Mouse (Mus musculus) cerebellum, postnatal 25 days (tissue): ENCODE measurements around the gene Olr1.

Source experiments
- DNase-seq, 2 experiments: peaks; one replicate each; pipeline ENCODE4 v3.0.0; 2021; ENCODE audit warnings: mixed read lengths in 2 of 2

The Olr1 gene

DNA sequence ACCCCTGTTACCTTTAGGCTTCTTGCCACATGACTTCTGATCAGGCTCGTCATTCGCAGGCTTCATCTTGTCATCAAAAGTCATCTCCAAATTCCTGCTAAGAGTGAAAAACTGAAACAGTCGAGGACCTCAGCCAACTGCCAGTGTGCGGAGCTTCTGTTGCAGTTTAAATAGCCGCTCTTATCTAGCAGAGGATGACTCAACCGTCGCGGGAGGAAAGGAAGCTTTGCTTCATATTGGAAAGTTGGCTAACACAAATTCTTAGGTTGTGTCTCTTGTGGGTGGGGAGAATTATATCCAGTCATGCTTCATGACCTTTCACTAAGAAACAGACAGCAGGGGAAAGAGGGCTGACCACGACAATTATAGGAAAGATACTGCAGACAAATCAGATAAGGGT, at the start of gene Olr1:
TSS of gene Olr1 (minus strand) at position 142 of the 400 bp plus-strand sequence.
- DNase-seq = no peak

DNA sequence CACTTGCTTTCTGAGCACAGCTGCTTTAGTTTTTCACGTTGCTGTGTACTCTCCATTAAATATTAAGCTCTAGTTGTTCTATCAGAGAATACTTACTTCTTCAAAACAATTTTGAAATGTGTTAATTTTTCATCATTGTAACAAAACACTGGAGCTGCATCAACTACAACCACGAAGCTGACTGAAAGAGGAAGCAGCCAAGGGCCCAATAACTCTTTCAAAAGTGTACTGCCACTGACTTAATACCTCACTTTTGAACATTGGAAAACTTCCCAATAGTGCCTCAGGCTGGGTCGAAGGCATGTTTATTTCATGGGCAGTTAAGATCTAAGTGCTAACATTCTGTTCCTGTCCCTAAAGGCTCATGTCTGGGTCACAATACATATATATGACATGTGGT, 41.0 kb upstream of the Olr1 start:
- DNase-seq = no peak

- DNase-seq = no peak
These were observed 40.3 kb upstream of the Olr1 start for GRCm38 (mm10) chr6:129547277-129547676.

DNA sequence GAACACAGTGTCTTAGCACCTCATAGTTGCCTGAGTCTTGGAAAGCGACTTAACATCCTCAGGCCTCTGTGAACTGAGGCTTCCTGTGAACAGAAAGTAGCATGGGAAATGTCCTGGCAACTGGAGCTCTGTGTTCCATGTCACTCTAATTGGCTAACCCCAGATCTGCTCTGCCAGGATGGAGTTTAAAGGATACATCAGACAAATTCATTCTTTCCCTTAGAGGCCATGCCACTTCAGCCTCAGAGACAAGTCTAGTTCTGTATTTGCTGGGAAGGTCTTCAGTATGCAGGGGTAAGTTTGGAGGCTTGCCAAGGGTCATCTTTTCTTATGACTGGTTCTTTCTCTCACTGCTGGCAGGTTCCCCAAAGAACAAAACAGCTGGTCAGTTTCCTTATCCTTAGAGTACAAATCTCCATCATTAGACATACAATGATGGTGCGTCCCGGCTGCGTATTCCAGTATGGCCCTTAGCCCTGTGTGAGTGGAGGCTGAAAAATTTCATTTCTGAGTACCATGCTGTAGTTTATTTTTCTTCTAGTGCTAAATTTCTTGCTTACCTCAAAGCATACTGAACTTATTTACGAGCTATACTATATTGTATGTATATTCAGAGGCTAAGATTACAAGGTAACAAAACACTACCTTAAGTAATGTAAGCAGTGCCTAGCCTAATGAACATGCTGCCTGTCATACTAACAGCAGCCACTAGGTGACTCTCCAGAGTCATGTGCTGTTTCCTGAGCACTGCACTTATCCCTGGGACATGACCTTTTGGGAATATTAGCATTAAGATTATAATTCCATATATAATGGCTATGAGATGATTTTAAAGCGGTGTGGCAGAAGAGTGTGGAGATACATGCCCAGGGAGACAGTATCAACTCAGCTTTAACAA, 37.0 kb upstream of the Olr1 start:
- peak; percentile 69 to 85 for DNase-seq

DNA sequence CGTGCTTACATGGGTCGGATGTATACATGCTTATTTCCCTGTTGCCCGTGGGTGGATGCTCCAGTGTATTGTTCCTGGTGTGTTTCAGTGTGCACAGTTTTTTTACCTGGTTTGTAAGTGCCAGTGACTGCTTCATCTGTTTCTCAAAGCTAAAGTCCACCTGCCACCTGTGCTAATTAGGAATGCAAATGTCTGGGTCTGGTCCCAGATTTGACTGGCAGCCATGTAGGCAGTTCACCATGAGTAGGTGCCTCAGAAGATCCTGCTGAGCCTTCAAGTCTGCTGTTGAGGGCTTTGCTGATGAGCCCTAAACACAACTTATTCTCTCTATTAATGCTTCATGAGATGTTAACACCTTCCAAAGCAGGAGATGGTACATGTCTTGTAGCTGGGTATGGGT, 35.6 kb upstream of the Olr1 start:
- DNase-seq = peak in 1 of 2 experiments; percentile 25

- DNase-seq = peak in 1 of 2 experiments; percentile 31
These were observed 35.0 kb upstream of the Olr1 start for GRCm38 (mm10) chr6:129541931-129542330.

GRCm38 (mm10) chr6:129538555-129538954, 31.6 kb upstream of the Olr1 start:
- DNase-seq = no peak

DNA sequence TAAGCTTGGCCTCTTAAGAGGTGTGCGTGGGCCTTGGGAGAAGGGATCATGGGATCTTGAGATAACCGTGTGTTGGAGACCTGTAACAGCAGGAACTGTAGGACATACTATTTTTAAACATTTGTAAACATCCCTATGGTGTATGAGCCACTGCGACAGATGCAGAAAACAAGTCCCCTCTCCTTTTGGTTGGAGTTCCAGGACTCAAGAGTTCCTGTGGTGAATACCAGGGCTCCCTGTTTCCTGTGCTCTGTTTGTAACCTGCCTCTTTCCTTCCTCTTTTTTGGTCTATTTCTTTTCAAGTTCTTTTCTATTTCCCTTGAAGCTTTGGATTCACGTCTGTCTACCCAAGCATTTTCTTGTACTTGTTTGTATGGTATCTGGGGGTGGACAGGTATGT, 28.8 kb upstream of the Olr1 start:
- no peak for DNase-seq

GRCm38 (mm10) chr6:129534627-129535190, 27.7 kb upstream of the Olr1 start:
- no peak for DNase-seq

- peak; percentile 40 to 48 for DNase-seq
These were observed 27.1 kb upstream of the Olr1 start for GRCm38 (mm10) chr6:129534057-129534456.

- DNase-seq = peak; percentile 86 to 89
These were observed 26.2 kb upstream of the Olr1 start, which contains the start of gene Gabarapl1 for GRCm38 (mm10) chr6:129532942-129533860. Gene Gabarapl1 (plus strand): TSS chr6:129533160.

GRCm38 (mm10) chr6:129532556-129532941, 25.6 kb upstream of the Olr1 start:
- DNase-seq = peak; percentile 53 to 63

DNA sequence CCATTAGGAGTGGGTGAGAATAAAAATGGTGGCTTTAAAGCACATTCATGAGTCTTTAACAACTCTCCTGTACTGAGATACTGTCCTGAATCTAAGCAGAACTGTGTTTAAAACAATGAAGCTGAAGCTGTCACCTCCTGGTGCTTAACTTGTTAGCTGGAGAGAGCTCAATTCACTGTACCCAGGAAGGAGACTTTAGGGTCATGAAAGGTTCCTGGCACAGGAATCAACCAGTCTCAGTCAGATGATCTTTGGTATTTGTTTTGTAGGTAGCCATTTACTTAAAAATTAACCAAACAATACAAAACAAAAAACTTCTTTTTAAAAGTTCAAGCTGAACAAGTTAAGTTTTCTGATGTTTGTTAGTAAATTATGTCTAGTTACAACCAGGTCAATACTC, 23.3 kb upstream of the Olr1 start:
- no peak for DNase-seq

DNA sequence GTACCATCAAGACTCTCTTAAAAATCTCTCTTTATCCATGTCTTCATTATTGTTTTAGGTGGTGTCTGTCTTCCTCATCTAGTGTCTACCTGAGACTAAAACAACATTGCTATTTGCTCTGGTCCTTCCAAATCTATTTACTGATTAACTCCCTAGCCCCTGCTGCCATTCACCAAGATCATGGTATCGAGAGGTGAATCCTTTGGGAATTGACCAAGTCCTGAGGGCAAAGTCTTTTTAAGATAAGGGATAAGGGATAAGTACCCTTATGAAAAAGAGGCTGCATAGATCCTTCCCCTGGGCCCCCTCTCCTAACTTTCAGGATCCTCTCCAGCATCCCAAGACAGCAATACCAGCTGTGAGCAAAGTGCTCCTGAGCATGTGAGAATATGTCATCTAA, 22.6 kb upstream of the Olr1 start:
- no peak for DNase-seq

GRCm38 (mm10) chr6:129527416-129527815, 20.5 kb upstream of the Olr1 start:
- no peak for DNase-seq

DNA sequence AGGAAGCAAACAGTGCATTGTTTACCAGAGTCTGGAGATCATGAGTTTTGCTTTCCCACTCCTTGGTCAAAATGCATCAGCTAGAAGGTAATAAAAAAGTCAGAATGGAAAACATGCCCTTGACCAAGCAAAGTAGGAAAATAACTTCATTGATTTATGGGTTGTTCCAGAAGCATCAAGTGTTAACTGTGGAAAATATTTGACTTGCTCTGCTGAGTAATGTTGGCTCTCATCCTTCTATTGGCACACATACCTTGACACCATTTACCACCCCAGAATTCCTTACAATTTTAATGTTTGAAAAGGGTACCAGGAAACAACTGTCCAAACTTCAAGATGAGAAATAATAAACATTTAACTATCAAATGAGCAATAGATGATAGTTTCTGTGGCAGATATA, 19.1 kb upstream of the Olr1 start:
- no peak for DNase-seq

DNA sequence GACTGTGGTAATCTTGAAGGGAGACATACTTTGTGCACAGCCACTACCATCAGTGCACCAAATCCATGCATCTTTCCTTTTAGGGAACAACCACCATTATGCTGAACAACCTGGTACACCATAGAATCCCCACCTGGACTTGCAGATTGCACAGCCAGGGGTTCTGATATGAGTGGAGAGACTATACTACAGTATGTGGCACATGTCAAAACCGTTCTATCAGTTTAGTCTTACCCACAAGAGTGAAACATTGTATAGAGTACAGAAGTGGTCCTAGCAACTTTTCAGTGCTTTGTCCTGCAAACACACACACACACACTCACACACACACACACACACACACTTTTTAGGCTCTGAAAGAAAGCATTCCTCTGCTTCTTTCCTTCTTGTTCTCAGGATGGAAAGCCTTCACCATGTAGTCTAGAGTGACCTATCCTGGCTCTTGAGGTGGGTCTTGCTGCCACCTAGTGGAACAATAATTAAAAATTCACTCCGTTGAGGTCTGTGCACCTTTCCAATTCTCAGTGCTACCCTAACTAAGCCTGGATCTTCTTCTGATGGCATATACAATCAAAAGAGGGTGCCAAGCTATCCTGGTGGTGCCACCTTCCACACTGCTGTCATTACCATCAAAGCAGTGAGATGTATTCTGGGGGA, 10.9 kb upstream of the Olr1 start:
- DNase-seq = peak in 1 of 2 experiments; percentile 34

DNA sequence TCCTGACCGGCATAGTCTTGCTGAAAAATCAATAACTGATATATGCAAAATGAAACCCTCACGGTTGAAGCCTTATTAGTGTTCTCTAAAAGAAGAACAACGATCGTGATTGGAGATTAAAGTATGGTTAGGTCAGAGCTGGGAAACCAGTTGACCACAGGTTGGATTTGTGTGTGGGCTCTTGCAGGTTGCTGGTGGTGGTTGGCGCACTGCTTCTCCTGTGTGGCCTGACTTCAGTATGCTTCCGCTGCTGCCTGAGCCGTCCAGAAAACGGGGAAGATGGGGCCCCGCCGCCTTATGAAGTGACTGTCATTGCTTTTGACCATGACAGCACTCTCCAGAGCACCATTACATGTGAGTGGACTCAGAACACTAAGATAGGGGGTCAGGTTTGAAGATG, 9.4 kb upstream of the Olr1 start:
- no peak for DNase-seq

GRCm38 (mm10) chr6:129515068-129515467, 8.1 kb upstream of the Olr1 start:
- no peak for DNase-seq

DNA sequence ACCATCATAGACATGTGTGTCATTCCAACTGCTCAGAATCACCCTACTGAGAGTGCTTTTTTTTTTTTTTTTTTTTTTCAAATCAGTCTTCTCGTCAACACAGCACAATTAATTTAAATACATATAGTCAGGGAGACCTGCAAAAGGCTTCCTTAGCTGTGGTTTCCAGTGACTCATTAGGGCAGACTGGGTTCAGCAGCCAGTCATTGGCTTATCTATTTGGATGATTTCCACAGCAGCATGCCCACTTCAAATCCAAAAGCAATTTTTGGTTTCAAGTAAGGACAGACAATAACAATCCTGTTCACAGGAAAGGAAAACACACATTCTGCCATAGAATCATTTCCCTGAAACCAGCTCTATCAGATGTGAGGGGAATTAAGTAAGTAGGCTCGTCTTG, 7.4 kb upstream of the Olr1 start:
- DNase-seq = no peak

DNA sequence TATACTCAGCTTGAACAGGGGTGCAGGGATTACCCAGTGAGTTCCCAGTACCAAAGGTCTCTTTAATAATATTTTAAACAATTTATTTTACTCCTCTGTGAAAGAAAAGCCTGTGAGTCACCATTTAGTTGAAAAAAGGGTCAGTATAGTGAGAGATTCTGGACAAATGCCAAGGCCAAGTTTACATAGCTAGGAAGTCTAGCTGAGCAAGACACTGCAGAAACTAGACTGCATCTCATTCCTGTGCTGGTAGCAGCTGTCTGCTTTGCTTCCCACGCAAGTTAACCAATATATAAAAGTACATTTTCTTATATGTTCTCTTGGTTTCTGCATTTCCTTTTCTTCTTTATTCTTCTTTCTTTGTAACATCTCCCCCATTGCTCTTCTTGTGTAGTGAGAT, 6.4 kb upstream of the Olr1 start:
- DNase-seq = no peak

DNA sequence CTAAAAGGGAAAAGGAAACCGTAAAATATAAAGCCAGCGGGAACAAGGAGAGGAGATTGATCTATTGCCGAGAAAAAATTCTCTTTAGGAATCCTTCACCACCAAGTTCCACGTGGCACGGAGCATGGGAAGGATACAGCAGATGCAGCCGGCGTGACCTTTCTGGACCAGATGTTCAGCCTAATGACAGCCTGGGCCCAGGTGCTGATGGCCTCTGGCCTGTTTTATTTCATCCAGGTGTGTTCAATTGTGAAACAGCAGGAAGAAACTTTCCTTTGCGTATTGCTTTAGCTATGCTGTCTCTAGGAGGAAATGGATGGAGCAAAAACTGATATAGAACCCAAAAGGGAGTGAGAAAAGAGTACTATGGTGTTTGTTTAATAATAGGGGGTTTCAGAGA, 5.9 kb upstream of the Olr1 start:
- no peak for DNase-seq

DNA sequence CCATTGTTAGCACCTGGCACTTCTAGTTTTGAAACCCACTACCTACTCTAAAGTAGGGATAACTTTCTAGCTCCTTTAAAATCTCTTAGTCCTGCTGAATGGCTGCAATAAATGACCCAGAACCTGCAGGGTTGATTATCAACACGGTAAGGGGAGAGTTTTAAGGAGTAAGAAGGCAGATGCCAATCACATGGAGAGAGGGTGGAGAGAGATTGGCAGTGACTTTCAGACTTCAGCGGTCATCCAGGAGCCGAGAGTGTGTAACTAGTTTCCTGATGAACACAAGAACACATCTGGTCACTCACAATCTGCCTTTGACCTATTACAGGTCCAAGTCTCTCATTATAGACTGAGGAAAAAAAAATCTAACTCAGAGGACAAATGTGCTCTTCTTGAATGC, 5.4 kb upstream of the Olr1 start, which contains the start of gene Tmem52b:
TSS of gene Tmem52b (plus strand) at position 189 of the 400 bp plus-strand sequence.
- DNase-seq = no peak
